Mouse (Mus musculus): Measurements from ENCODE around the gene Gm572.
A peak's percentile ranks its signal among the peaks of the same experiment; 100 is the strongest.

Gm572 gene

GRCm38 (mm10) chr4:148664021-148664420 lies 20.9 kb downstream of the Gm572 start:
- no peak for DNase-seq (ENCODE audit: low spot score in 2 of 2)

DNA sequence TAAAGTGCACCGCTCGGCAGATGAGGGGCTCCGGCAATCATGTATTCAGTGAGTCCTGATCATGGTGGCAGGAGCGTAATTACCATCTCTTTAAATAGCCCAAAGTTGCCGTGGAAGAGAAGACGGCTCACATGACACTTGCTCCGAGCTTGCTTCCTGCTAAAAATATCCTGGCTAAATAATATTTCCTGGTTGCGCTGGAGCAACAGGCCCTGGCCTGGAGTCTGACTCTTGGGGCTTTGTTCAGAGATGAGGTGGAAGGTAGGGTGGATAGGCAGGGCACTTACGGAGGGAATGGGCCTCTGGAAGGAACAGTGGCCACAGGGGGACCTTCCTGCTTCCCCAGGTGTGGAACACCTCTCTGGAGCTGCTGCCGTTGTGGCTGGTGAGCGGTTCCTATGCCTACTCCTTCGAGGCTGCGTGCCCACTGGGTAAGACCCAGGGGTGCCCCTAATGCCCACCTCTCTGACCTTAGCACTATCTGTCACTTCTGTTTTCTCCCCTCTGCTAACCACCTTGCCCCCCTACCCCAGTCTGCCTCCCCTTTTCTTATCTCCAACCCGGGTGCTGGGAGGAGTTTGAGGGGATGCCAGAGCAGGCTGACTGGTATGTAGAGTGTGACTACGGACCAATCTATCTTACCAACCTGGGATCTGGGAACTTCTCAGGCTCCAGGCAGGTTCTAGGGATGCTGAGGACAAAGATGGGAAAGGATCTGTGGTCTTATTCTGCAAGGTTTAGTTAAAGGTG lies 24.1 kb downstream of the Gm572 start:
- no peak for DNase-seq (ENCODE audit: low spot score in 2 of 2)

- DNase-seq (ENCODE audit: low spot score in 2 of 2), result no peak
Observed at GRCm38 (mm10) chr4:148671230-148671947, 28.3 kb downstream of the Gm572 start.

DNA sequence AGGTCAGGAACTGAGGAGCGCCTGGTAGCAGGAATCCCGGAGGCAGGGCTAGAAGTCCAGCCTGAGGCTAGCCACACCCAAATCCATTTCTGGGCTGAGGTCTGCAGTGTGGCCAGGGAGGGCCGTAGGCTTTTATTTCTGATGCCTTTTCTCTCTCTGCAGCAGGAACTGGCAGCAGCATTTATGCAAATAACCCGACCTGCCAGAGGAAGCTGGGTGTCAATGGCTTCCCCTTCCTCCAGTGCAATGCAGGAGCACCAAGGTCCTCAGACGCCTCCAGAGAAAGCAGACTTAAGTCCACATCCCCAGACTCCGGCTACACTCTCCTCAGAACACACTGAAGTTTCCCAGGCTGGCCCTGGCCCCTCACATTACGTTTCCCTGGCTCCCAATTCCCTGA lies 31.9 kb downstream of the Gm572 start:
- no peak for DNase-seq (ENCODE audit: low spot score in 2 of 2)

GRCm38 (mm10) chr4:148676188-148676960 lies 33.3 kb downstream of the Gm572 start:
- no peak for DNase-seq (ENCODE audit: low spot score in 2 of 2)

DNA sequence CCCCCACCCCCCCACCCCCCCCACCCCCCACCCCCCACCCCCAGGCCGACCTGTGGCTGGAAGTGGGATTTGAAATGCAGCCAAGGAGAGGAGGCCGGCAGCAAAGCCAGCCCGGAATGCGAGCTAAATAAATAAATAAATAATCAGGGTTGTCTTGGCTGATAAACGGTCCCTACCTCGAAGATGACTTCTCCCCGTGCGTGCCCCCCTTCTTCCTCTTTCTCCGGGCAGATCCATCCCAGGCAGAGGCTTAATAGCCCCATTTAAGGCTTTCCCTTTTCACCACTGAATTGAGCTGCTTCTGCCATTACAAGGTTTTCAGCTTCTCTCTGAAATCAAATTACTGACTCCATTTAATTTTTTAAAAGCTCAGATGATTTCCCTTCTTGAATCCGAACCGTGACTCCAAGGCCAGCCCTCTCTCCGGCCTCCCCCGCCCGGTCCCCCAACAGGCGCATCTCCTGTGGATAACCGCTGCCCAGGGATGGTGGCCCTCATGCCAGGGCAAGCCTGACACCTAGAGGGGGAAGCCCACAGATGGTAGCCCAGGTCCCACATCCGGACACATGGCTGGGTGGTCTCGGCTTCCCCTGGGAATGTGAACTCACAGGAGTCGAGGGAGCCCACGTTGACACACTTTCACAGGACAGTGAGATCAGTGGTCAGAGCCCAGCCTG lies 34.0 kb downstream of the Gm572 start:
- DNase-seq (ENCODE audit: low spot score in 2 of 2), result no peak

DNA sequence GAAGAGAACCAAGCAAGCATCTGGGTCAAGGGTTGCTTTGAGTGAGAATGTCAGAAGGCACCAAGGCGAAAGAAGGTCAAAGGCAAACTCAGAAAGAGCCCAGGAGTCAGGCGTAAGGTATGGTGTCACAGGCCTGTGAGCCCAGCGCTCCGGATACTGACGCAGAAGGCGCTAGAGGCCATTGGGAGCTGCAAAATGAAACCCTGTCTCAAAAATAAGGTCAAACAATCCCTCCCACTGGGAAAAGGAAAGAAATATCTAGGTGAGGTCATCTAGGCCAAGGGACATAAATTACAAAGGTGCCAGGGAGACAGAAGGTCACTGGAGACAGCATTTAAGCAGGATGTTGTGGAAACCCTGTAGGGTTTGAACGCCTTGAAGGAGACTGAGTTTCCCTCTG lies 35.0 kb downstream of the Gm572 start:
- no peak for DNase-seq (ENCODE audit: low spot score in 2 of 2)

DNA sequence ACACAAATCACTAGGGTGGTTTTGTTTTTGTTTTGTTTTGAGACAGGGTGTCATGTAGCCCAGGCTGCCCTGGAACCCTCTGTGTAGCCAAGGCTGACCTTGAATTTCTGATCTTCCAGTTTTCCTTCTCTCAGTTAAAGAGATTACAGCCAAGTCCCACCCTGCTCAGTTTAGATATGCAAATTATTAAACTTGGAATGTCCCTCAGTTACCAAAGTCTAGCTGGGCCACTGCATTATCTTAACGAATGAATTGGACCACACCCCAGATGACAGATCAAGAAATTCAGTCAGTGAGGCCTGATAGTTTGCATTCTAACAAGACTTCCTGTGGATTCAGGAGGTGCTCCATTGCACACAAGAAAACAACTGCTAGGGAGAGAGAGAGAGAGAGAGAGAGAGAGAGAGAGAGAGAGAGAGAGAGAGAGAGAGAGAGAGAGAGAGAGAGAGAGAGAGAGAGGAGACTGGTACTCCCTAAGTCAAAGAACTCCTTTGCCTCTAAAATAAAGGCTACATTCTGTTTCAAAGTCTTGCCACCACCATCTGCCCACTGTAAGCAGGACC lies 37.5 kb downstream of the Gm572 start:
- no peak for DNase-seq (ENCODE audit: low spot score in 2 of 2)

- peak in 1 of 2 experiments; percentile 52 for DNase-seq (ENCODE audit: low spot score in 2 of 2)
Observed at GRCm38 (mm10) chr4:148681429-148681828, 38.3 kb downstream of the Gm572 start.

DNA sequence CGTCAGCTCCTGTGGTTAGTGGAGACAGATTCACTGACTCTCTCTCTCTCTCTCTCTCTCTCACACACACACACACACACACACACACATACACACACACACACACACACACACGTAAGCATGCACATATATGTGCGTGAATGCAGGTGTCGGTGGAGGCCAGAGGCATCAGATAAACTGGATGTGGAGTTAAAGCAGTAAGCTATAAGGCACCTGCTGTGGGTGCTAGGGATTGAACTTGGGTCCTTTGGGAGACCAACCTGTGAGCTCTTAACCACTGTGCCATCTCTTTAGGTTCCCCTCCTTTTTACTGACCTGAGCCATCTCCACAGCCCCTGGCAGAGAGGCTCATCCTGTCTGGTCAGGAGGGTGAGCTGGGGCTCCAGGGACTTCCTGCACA lies 39.8 kb downstream of the Gm572 start:
- DNase-seq (ENCODE audit: low spot score in 2 of 2), result no peak

GRCm38 (mm10) chr4:148683539-148683938 lies 40.4 kb downstream of the Gm572 start:
- DNase-seq (ENCODE audit: low spot score in 2 of 2), result no peak

GRCm38 (mm10) chr4:148686491-148686941 lies 43.4 kb downstream of the Gm572 start:
- no peak for DNase-seq (ENCODE audit: low spot score in 2 of 2)

DNA sequence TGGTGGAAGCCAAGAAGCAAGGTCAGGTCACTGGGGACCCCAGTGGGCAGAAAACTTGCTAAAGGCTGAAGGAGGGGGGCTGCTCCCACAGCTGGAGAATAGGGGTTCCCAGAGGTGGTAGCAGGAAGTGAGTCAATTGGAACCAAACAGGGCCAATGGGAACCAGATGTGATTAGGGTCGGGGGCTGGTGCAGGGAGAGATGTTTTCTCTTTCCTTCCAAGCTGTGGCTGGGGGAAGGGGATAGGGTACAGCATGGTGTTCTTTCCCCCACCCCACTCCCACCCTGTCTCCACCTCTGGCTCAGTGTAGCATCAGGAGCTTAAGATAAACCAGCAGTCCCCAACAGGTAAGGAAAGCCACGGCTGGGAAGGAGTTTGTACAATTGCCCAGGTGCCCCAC lies 45.0 kb downstream of the Gm572 start:
- no peak for DNase-seq (ENCODE audit: low spot score in 2 of 2)

DNA sequence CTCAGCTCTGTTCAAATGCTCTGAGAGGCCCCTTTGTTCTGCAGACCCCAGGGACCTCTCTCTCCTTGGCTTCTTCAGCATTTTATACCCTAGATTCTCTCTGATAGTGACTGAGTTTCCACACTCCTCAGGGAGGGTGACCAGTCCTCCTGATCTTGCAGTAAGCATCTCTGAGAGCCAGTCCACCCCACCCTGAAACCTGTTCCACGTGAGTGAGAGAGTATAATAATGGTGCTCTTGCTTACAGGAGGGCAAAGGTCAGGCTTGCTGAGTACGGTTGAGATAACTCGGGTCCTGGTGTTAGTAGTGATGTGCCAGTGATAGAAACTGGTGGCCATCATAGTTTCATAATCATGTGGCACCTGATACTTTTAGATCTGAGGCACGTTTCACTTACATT lies 48.1 kb downstream of the Gm572 start:
- no peak for DNase-seq (ENCODE audit: low spot score in 2 of 2)

DNA sequence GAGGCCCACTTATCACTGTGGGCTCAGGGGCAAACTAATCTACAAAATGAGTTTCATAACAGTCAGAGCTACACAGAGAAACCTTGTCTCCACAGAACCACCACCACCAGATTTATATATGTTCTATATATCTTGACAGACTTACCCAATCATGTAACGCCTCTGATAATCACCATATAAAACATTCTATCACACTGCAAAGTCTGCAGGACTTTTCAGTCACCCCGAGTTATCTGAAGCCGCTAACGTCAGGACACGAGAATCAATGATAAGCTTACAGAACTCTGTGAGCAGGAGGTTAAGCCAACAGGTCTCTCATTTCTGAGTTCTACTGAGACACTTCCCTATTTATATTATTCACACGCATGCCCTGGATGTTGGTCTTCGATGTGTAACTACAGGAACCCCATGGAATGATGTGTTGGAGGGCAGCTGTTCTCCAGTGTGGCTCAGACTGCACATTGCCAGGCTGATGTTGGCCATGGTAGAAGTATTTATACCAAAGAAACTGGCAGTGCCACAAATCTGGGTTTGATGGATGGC lies 50.4 kb downstream of the Gm572 start:
- DNase-seq (ENCODE audit: low spot score in 2 of 2), result no peak

- DNase-seq (ENCODE audit: low spot score in 2 of 2), result no peak
Observed at GRCm38 (mm10) chr4:148704756-148705155, 61.6 kb downstream of the Gm572 start.

GRCm38 (mm10) chr4:148708836-148709235 lies 65.7 kb downstream of the Gm572 start:
- DNase-seq (ENCODE audit: low spot score in 2 of 2), result no peak

DNA sequence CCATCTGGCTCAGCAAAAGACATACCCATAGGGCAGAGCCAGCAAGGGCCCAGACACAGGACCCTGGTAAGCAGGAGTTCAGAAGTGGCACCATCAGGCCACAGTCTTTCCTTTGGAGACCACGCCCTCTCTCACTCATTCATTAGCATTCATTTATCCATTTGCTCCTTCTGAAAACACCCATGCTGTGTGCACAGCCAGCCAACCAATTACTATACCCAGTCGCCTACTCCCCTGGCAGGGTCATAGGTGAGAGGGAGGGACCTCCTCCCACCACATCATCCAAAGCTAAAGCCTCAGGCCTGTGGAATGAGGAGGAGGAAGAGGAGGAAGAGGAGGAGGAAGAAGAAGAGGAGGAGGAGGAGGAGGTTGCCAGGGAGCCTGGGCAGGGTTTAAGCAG lies 67.3 kb downstream of the Gm572 start:
- no peak for DNase-seq (ENCODE audit: low spot score in 2 of 2)

DNA sequence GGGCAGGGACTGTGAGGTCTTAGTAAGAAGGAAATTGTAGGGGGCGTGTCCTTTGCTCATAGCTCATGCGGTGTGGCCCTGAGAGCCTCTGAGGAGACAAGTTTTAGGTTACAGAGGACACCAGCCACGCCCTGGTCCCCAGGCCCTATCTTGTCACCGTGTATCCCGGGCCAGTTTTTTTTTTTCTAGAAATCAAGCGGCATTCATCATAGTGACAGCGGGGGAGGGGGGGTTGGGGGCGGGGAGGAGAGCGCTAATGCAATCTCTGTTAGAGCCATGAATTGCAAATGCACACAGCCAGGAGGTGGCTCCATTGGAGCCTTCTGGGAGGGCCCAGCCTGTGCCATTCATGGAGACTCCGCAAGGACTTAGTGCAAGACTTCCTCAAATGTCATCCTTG lies 68.2 kb downstream of the Gm572 start:
- no peak for DNase-seq (ENCODE audit: low spot score in 2 of 2)

GRCm38 (mm10) chr4:148712632-148713031 lies 69.5 kb downstream of the Gm572 start:
- DNase-seq (ENCODE audit: low spot score in 2 of 2), result no peak

DNA sequence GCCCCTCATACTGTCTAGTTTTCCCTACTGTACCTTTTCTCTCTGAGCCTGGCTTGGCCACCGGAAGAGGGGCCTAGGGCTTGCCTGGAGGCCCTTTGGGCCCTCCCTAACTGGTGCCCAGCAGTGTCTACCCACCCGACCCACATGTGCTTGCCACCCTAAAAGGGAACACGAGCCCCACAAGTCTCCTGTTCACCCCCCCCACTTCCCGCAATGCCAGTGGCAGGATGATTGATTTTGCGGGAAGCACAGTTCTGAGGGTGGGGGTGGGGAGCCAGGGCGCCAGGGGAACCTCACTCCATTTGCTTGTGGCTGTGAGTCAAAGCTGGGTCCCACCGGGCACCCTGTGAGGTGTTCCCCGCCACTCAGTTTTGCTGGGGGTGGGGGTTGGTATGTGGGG lies 70.9 kb downstream of the Gm572 start:
- no peak for DNase-seq (ENCODE audit: low spot score in 2 of 2)

Measured in frontal cortex, postnatal 10 days (tissue).